Mouse (Mus musculus) lung, embryonic 16.5 days (tissue): ENCODE results near the gene Klf3. TPM values are rescaled to one million over a fixed set of nuclear protein-coding genes. Genes with fewer than 3 reads are reported as not detected.
A peak's percentile ranks its signal among the peaks of the same experiment; 100 is the strongest.

ENCODE experiments used
- ATAC-seq: fragments of 200-750 bp; cut with Nextera tagmentation; 2 replicates; pipeline ENCODE4 v1.8.0; 2017; ENCODE audit warnings: low read depth, mild to moderate bottlenecking, moderate library complexity
- H3K27ac ChIP-seq: fragments of 300-500 bp; sonication (generic); 2 replicates; pipeline ENCODE4 v1.5.1; 2014; ENCODE audit warnings: mild to moderate bottlenecking, control low read depth, low read length
- H3K27me3 ChIP-seq: fragments of 300-500 bp; sonication (generic); 2 replicates; pipeline ENCODE4 v1.6.1; 2014; ENCODE audit warnings: low read depth, low read length, mixed read lengths; ENCODE audit not compliant: control insufficient read depth, insufficient read depth
- H3K36me3 ChIP-seq: fragments of 300-500 bp; sonication (generic); 2 replicates; pipeline ENCODE4 v1.6.1; 2014; ENCODE audit warnings: low read length; ENCODE audit not compliant: control insufficient read depth, insufficient read depth
- H3K4me1 ChIP-seq: fragments of 300-500 bp; sonication (generic); replicated peaks from 2 replicates; pipeline ENCODE4 v1.6.1; 2014; ENCODE audit warnings: low read length, mixed read lengths; ENCODE audit not compliant: control insufficient read depth, insufficient read depth
- H3K4me2 ChIP-seq: fragments of 300-500 bp; sonication (generic); 2 replicates; pipeline ENCODE4 v1.6.1; 2014; ENCODE audit warnings: low read depth, low read length, control low read depth
- H3K4me3 ChIP-seq: fragments of 300-500 bp; sonication (generic); 2 replicates; pipeline ENCODE4 v1.5.1; 2014; ENCODE audit warnings: mild to moderate bottlenecking, low read length, control low read depth
- H3K9ac ChIP-seq: fragments of 300-500 bp; sonication (generic); 2 replicates; pipeline ENCODE4 v1.6.1; 2014; ENCODE audit warnings: low read length, control low read depth
- H3K9me3 ChIP-seq: fragments of 300-500 bp; sonication (generic); 2 replicates; pipeline ENCODE4 v1.6.1; 2016; ENCODE audit warnings: low read length; ENCODE audit not compliant: control insufficient read depth
- WGBS: fragments of 180-500 bp; shearing (Covaris S2); extraction: QIAGEN DNeasy Blood & Tissue Kit; methylation state at CpG from one replicate; pipeline ENCODE4 v1.1.7; 2014; 5-methylcytosine and 5-hydroxymethylcytosine counted together
- polyA plus RNA-seq: library from polyadenylated mRNA; unstranded; fragments of >200 nt; fragmentation: Nextera tagmentation; extraction: Ambion mirVana; gene quantifications from 2 replicates; pipeline ENCODE4 v1.2.1, GENCODE M21; 2015

Klf3 gene
- polyA plus RNA-seq, 1 experiment from 2014 or later, result 61.5 TPM

DNA sequence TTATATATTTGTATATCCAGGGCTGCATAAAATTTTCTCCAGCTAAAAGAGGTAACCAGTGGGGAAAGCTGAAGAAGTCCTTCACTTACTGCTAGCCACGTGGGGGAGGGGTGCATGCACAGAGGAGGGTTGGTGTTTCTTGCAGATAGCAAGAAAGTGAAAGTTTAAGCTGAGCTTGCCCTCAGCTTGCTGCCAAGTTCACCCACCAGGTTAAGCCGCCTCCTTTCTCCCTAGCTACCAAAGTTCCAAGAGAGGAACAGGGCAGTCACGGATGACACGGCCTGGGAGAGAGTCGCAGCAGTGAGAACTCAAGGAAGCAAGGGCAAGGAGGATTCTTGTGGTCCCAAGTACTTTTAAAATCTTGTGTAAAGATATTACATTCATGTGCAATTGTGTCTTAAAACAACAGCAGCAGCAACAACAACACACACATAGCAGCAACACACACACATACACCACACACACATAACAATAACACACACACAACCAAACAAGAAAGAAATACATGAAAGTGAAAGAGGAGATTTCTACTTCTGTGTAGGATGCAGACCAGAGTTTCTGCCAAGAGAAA, 57.8 kb downstream of the Klf3 start:
- peaks cover 29% of the 10 kb centered on the region for H3K4me1 ChIP-seq
- no peaks in the 10 kb centered on the region for H3K27me3 ChIP-seq
- no peaks in the 10 kb centered on the region for H3K36me3 ChIP-seq
- H3K9me3 ChIP-seq, result peaks cover 3% of the 10 kb centered on the region; the same call in 1 of the 2 replicates
- peak; percentile 55 for ATAC-seq
- peak overlapping the region; percentile 12 for H3K4me3 ChIP-seq
- H3K4me2 ChIP-seq, result peak overlapping the region; percentile 49
- peak overlapping the region; percentile 90 for H3K27ac ChIP-seq
- 17% methylated on average over 5 of the region's 5 CpGs for WGBS
- H3K9ac ChIP-seq, result peak overlapping the region; percentile 20

- no peaks in the 10 kb centered on the region for H3K9me3 ChIP-seq
- no peaks in the 10 kb centered on the region for H3K27me3 ChIP-seq
- peak overlapping the region; percentile 20 for H3K9ac ChIP-seq
- 23% methylated on average over 17 of the region's 17 CpGs for WGBS
- no peaks in the 10 kb centered on the region for H3K36me3 ChIP-seq
- H3K4me3 ChIP-seq, result peak overlapping the region; percentile 12
- H3K27ac ChIP-seq, result peak overlapping the region; percentile 90
- peak; percentile 72 for ATAC-seq
- peaks cover 32% of the 10 kb centered on the region for H3K4me1 ChIP-seq
- H3K4me2 ChIP-seq, result peak overlapping the region; percentile 49
Observed at GRCm38 (mm10) chr5:64861471-64862199, 58.4 kb downstream of the Klf3 start.

GRCm38 (mm10) chr5:64862269-64862668, 59.1 kb downstream of the Klf3 start:
- Histone ChIP-seq H3K9ac (peak overlapping the region; percentile 20; the same call in 1 of the 2 replicates), H3K4me3 (no peak overlapping the region), H3K4me2 (peak overlapping the region; percentile 49), H3K36me3 (no peaks in the 10 kb centered on the region), H3K4me1 (peaks cover 32% of the 10 kb centered on the region), H3K27ac (peak overlapping the region; percentile 90), H3K27me3 (no peaks in the 10 kb centered on the region), H3K9me3 (no peaks in the 10 kb centered on the region)
- WGBS, result 25% methylated on average over 9 of the region's 9 CpGs
- peak; percentile 63 for ATAC-seq

- H3K9ac ChIP-seq, result peak overlapping the region; percentile 8; the same call in 1 of the 2 replicates
- ATAC-seq, result peak; percentile 63
Observed at GRCm38 (mm10) chr5:64864699-64865108, 61.5 kb downstream of the Klf3 start.

DNA sequence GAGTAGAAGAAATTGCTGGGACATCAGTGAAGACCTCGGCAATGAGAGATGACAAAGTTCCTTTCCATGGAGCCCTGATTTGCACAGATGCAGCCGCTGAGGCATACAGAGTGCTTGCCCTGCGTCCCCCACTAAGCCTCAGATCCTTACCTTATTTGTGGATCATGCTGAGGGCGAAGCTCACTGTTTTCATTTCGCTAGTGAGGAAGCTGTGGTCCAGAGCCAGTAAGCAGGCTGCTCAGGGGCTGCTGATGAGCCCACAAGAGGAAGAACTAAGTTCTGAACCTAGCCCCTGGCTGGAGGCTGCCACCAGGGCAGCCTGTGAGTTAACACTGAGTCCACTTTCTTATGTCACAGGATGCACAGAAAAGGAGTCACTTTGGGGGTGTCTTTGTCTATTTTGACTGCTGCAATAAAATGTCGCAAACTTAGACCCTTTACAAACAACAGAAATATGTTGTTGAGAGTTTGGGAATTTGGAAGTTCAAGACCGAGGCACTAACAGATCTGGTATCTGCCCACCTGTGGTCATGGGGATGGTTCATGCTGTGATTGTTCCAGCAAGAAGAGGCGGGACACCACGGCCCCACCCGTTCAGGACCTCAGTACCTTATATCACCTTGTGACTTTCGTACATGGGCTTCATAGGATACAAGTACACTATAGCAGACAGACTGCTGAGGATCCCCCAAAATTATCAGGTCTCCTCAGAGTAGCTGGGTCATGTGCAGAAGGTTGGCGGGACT, 62.2 kb downstream of the Klf3 start:
- no peak for ATAC-seq
- WGBS, result 67% methylated on average over 12 of the region's 12 CpGs
- H3K4me2 ChIP-seq, result no peak overlapping the region

More at GRCm38 (mm10) chr5:64864699-64865108, 61.5 kb downstream of the Klf3 start:
- Histone ChIP-seq H3K9me3 (no peaks in the 10 kb centered on the region), H3K27me3 (no peaks in the 10 kb centered on the region), H3K4me1 (peaks cover 32% of the 10 kb centered on the region), H3K27ac (peak overlapping the region; percentile 86), H3K4me3 (no peak overlapping the region), H3K4me2 (no peak overlapping the region), H3K36me3 (no peaks in the 10 kb centered on the region)
- 23% methylated on average over 4 of the region's 4 CpGs for WGBS

DNA sequence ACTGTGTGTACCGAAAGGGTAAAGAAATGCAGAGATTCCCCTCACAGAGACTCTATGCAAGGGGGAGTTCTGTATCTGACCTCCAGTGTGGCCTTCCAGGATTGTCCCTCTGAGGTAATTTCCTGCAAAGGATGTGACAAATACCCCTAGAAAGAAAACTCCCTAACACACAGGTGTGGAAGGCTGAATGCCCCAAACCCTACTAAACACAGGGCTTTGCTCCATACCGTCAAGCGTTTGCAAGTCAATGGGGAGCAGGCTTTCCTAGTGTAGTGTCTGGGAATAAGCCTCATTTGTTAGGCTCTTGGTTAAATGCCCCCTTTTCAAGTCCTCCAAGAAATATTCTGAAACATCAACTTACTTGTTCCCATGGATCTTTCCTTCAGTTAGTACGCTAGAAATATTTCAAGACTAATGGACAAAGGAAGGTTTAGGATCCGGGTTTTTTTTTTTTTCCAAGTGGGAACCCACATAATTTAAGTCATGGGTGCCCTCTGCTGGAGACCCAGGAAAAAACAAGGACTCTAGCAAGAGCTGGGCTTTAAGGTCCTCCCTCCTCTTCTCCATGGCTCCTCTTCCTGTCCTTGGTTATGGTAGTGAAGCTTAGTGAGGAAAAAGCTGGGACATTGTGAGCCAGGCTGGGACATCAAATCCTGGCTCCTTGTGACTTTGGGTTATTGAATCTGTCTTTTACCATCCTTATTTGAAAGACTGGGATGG, 63.3 kb downstream of the Klf3 start:
- H3K4me2 ChIP-seq, result no peak overlapping the region
- no peak for ATAC-seq
- no peaks in the 10 kb centered on the region for H3K9me3 ChIP-seq
- H3K27me3 ChIP-seq, result no peaks in the 10 kb centered on the region
- H3K9ac ChIP-seq, result no peak overlapping the region
- no peaks in the 10 kb centered on the region for H3K36me3 ChIP-seq
- no peak overlapping the region for H3K27ac ChIP-seq
- H3K4me3 ChIP-seq, result no peak overlapping the region
- peaks cover 20% of the 10 kb centered on the region for H3K4me1 ChIP-seq
- WGBS, result 47% methylated on average over 5 of the region's 5 CpGs

More for the DNA sequence above, 62.2 kb downstream of the Klf3 start:
- Histone ChIP-seq H3K4me3 (no peak overlapping the region), H3K27ac (peak overlapping the region; percentile 86), H3K27me3 (no peaks in the 10 kb centered on the region), H3K4me1 (peaks cover 27% of the 10 kb centered on the region), H3K36me3 (no peaks in the 10 kb centered on the region), H3K9me3 (no peaks in the 10 kb centered on the region), H3K9ac (no peak overlapping the region)

DNA sequence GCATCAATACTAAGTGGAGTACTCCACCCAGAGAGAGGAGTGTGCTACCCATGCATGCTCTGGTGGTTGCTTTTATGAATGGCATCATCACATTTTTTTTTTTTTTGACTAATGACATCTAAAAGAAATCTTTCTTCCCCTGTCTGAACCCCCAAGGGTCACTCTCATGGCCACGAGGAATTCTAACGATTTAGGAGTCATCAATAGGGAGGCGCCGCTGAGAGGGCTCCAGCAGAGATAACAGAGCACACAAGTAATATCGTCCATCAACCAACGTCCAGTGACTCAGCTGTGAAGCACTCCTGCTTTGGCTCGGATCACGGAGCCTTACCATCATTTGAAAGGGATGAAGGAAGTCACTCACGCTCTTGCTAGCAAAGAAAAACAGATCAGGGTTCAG, 63.9 kb downstream of the Klf3 start:
- Histone ChIP-seq H3K4me2 (no peak overlapping the region), H3K27ac (no peak overlapping the region), H3K9ac (no peak overlapping the region), H3K4me1 (peaks cover 13% of the 10 kb centered on the region), H3K36me3 (no peaks in the 10 kb centered on the region), H3K9me3 (no peaks in the 10 kb centered on the region), H3K27me3 (no peaks in the 10 kb centered on the region), H3K4me3 (no peak overlapping the region)
- 31% methylated on average over 9 of the region's 9 CpGs for WGBS
- no peak for ATAC-seq

DNA sequence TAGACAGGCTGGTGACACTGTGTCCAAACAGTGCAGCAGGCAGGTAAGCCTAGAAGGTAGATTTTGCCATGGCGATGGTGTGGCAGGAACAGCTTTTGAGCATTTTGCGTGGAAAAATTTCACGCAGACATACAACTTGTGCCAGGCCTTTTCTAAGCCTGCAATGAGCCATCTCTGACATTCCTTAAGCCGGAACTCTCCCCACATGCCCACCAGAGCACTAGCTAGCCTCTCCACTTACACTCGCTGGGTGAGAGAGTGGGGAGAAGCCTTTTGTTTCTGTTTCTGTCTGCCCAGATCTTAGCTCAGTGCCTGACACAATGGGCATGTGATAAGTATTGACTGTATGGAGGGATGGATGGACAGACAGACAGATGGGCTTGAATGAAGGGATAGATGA, 64.4 kb downstream of the Klf3 start:
- Histone ChIP-seq H3K27ac (no peak overlapping the region), H3K4me1 (peaks cover 9% of the 10 kb centered on the region), H3K4me3 (no peak overlapping the region), H3K36me3 (no peaks in the 10 kb centered on the region), H3K27me3 (no peaks in the 10 kb centered on the region), H3K4me2 (no peak overlapping the region), H3K9ac (no peak overlapping the region), H3K9me3 (no peaks in the 10 kb centered on the region)
- WGBS, result 82% methylated on average over 5 of the region's 5 CpGs
- no peak for ATAC-seq
